Mouse (Mus musculus) left cerebral cortex, postnatal 36 days (tissue): ENCODE data around the gene A930018P22Rik. TPM values are rescaled to one million over a fixed set of nuclear protein-coding genes. Genes with fewer than 3 reads are reported as not detected.
"Not testable (repeated sequence)": the region's sequence is repeated elsewhere in the genome, so short reads cannot be mapped to it uniquely, and the experiment has no call there.

Source experiments
- DNase-seq, 2 experiments: peaks; one replicate each; pipeline ENCODE4 v3.0.0; 2021 to 2022; ENCODE audit warnings: low spot score in 2 of 2, mixed read lengths in 1 of 2
- intact Hi-C: fragments of 180-260 bp; cut with DNase I; formaldehyde crosslinking; loops from one replicate; pipeline ENCODE4 v1.15.1; 2025
- total RNA-seq, 2 experiments: library from RNA; stranded (reverse); gene quantifications; 2 replicates each; pipeline ENCODE4 v1.2.3; 2021

Gene A930018P22Rik
- total RNA-seq, 2 experiments from 2014 or later, result not detected

DNA sequence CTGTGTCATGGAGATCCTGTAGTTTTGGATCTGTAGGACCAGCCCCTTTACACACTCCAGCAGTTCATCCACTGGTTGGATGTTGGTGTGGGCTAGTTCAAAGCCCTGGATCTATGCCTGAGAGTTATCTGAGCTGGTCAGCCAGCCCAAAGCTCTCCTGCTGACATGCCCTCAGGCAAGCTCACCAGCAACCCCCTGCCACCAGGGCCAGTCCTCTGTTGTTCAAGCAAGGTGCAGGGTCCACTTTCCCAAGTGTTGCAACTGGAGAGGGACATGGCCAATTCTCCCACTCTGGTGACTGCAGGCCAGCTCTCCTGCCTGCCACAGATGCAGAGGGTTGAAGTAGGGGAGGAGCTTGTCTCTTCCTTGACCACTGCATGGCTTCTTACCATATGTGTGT lies 9.0 kb upstream of the A930018P22Rik start:
- intact Hi-C loops, DNase-seq: not testable (repeated sequence)

DNA sequence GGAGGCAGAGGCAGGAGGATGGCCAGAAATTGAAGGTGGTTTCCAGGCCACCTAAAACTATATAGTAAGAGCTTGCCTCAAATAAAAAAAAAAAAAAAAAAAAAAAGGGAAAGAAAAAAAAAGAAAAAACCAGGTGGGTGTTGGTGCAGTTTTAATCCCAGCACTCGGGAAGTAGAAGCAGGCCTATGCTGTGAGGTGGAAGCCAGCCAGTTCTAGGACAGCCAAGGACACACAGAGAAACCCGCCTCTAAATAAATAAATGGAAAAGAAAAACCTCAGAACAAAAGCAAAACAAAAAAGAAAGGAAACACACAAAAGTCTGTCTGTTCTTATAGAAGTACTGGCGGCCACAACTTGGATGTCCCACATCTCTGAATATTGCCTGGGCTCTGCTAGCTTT lies 7.7 kb upstream of the A930018P22Rik start:
- DNase-seq, result no peak
- intact Hi-C loops, result no loop called here

DNA sequence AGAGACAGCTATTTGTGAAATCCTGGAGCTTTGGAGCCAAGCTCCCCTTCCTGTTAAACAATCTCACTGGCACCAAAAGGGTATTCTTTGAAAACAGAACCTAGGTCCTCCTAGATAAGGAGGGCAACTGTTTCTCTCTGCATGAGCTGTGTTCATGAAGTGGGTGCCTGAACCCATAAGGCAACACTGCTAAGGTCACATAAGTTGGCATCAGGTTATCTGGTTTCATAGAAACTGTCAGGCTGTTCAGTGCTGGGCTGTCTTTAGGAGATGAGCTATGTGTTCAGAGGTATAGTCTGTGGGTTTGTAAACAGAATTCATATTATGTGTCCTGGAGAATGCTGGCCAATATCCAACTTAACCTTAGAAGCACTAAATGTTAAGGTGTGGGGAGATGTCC lies 5.4 kb upstream of the A930018P22Rik start:
- DNase-seq, intact Hi-C loops: not testable (repeated sequence)

DNA sequence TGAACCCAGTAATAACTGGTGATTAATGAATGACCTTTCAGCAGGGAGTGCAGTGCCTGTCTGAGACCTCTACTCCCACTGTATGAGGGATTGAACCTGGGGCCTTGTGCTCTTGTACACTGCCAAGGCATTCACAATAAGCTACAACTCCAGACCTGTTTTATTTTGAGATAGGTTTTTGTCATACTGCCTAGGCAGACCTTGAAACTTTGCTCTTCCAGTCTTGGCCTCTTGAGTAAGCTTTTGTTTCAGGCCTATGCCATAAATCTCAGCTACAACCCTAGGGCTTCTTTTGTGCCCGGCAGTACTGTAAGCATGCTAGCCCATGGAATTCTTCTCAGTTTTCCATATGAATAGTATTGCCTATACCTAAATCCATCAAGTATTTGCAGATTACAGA lies 3.5 kb upstream of the A930018P22Rik start:
- DNase-seq, result no peak
- intact Hi-C loops, result no loop called here

DNA sequence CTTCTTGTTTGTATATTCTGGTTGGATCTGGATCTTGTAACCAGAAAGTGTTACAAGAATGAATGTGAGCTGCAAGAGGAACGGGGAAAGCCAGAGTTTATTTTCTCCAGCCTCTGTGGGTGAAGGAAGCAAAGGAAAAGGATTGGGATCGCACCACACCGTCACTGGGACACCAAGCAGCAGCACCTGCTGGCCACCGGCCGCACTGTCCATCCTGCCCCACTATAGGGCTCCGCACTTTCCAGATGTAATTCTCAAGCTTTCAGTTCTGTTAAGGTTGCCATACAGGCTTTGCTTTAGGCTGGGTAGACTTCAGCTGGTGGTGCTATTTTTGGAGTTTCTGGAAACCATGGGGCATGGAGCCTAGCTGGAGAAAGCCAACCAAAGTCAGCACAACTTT lies 2.3 kb upstream of the A930018P22Rik start:
- intact Hi-C loops, result loop anchor here (10.0 kb wide), 1 partner anchor 326 kb away; the partner anchor contains the start of gene Caprin1
- no peak for DNase-seq

DNA sequence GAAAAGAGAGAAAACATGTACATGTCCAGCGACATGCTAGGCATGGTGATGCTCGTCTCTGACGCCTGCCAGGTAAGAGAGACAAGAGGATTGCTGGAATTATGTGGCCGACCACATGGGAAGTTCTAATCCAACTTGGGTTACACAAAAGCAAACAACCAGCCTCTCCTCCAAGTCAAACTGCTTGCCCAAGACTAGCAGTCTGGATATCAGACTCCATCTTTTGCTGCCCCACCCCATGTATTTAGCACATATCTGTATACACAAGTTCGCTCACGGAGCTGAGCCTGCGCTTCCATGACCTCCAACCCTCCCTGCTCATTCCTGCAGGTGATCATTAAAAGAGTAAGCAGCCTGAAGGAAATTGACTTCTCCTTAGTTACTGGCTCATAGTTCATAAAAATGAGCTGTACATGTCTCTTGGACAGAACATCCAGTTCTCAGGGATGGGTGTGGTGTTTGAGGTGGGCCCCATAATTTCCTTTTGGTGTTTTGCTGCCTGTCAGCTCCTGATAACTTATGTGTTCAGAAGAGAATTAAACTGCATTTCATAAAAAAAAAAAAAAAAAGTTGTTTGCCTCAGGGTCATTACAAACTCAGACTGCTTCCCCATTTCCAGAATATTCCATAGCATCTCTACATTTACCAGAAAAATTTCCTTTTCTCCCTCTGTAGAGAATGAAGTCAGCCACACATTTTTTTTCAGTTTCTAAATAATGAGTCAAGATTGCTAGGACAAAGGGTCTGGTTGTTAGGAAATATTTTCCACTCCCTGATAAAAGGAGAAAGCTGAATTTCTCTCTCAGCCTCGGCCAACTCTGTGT lies 676 bp upstream of the A930018P22Rik start:
- DNase-seq, result no peak
- intact Hi-C loops, result loop anchor here (10.0 kb wide), 1 partner anchor 327 kb away; the partner anchor contains the start of gene Caprin1

DNA sequence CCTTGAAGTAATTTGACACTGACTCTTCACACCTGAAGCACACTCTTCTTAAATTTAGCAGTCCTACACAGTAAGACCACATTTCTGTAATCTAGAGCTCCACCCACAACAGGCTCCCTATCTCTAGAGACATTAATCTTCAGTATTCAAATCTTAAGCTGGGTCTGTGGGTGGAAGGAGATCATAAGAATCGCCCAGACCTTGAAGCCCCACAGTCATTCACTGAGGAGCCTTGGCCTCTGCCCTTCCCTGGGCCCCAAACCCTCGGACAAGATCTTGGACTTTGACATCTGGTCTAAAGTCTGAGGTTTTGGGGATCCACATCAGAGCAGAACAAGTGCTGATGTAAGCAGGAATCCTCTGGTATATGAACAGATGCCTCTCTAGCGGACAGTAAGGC lies 971 bp downstream of the A930018P22Rik start:
- DNase-seq, result no peak
- intact Hi-C loops, result loop anchor here (10.0 kb wide), 1 partner anchor 329 kb away; the partner anchor contains the start of gene Caprin1

DNA sequence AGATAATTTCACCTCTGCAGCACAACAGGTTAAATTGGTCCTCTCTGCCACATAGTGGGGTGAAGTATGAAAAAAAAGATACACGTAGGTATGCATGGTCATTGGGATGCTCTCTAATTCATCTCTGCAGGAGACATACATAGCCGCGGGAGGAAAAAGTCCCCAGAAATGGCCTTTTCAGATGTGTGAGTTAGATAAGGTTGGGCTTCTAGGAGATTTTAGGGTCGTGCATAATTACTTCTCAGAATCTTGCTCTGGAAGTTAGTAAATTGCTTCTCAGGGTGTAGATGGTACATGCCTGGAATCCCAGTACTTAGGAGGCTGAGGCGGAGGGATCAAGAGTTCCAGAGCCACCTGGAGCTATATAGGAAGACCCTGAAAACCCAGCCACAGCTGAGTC lies 1.5 kb downstream of the A930018P22Rik start:
- intact Hi-C loops, result loop anchor here (10.0 kb wide), 1 partner anchor 329 kb away; the partner anchor contains the start of gene Caprin1
- DNase-seq, result no peak

DNA sequence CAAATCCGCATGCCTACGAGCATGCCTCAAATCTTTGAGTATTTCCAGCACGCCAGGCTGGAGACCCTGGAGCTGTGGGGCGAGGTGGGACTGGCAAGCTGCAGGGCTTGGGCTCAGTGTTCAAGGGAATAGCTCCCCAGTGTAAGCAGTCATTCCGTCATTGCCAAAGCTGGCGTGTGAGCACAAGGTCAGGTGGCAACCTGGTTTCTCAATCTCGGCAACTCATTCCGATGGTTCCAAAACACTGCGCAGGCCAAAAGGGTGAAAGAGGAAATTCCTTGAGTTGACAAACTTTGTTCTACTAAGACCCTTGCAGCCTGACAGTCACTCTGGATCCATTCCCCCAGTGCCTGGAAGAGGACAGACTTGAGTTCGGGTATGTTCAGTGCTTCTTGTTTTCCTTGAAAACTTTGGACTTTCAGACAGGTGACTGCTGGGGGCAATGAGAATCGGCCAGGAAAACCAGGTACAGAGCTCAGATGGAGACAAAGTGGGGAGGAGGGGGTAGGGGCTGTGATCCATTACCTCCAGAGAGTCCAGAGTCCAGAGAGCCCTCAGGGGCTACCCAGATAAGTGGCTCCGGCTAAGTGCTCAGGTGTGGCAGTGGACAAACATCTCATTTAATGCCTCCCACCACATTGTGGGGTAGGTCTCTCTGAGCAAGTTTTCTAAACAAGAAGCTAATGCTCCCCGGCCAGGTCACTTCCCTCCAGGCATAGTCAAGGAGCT lies 6.4 kb downstream of the A930018P22Rik start:
- intact Hi-C loops, result loop anchor here (10.0 kb wide), 1 partner anchor 334 kb away; the partner anchor contains the start of gene Caprin1
- no peak for DNase-seq

DNA sequence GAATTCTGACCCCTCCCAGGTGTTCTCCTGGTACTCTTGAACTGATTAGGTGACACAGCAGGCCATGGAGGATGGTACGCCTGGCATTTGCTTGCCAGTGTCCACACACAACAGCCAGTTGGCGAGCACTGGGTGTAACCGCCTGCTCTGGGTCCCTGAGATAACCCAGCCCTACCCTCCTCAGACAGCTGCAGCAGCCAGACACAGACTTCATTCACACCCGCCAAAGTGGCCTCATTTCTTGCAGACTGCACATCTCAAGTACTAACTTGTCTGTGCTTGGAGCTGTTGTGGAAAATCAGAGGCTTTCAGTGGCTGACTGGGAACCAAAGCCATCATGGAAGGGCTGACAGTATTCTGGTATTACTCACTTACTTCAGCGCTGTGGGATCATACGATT lies 7.6 kb downstream of the A930018P22Rik start:
- no peak for DNase-seq
- intact Hi-C loops, result loop anchor here (5.0 to 10.0 kb wide), 2 partner anchors 205 to 452 kb away; no protein-coding TSS in a partner anchor

DNA sequence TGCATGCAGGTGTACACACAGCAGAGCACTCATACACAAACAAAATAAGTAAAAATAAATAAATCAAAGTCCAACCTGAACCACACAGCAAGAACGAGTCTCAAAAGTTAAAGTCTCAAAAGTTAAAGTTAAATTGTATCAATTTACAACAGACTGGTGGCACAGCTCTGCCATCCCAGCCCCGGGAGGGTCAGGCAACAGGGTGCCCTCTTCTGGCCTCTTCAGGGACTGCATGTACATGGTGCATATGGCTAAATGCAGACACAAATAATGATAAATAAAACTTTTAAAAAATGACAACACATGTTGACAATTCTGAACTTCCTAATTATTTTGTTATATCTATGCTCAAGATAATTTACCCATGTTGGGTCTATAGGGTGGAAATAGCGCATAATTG lies 8.4 kb downstream of the A930018P22Rik start:
- DNase-seq, result no peak
- intact Hi-C loops, result loop anchor here (5.0 to 10.0 kb wide), 2 partner anchors 204 to 451 kb away; no protein-coding TSS in a partner anchor

DNA sequence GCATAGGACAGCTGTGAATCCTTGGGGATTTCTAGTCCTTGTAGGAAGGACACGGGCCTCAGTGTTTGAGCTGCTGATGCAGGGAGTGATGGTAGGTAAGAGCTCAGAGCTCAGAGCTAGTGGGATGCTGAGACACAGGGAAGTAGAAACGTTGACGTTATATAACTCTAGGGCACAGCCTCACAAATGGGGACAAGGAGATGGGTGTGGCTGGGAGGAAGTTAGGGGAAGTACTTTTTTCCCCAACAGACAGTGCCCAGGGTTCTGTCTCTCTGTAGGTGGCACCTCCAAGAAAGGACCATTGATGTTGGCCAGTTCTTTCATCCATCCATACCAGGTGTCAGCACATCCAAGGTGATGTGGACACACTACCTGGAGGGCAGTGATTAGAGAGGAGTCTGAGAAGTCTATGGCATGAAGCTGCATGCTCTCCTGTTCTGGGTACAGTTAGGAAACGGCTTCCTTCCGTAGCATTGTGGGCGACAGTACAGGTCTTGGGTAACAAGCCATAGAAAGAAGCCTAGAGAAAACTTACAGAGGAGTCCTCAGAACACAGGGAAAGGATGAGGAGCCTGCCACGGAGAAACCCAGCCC lies 9.8 kb downstream of the A930018P22Rik start:
- intact Hi-C loops, result loop anchor here (5.0 to 10.0 kb wide), 2 partner anchors 202 to 450 kb away; no protein-coding TSS in a partner anchor

DNA sequence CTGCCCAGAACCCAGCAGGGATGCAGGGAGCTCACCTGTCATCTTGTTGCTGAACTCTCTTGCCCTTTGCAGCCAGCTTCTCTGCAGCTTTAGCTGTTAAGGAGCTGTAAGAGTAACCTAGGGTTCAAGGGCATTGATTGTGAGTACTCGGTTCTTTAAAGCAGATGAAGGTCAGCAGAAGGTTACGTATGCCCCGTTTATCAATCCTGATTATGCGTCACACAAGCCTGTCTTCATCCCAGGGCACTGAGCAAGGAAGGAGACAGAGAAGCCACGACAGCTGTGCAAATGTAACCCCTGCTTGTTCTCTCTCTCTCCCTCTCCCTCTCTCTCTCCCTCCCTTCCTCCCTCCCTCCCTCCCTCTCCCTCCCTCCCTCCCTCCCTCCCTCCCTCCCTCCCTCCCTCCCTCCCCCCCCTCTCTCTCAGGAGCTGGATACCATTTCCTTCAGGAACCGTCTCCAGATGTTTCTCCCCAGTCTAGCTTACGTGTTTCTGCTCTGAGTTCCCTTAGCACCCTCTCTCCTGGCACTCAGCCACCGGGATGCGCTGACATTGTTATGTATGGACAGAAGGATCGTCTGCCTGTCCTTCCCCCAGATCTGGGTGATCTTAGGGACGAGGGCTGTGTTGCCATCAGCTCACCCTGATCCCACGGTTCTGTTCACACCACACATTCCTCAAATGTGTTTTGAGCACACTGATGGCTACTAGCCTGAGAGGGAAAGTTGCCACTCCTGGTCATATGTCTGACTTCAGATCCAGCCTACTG lies 10.7 kb downstream of the A930018P22Rik start:
- no peak for DNase-seq
- intact Hi-C loops, result loop anchor here (5.0 to 10.0 kb wide), 2 partner anchors 202 to 449 kb away; no protein-coding TSS in a partner anchor

More for the DNA sequence above, 9.8 kb downstream of the A930018P22Rik start:
- no peak for DNase-seq

DNA sequence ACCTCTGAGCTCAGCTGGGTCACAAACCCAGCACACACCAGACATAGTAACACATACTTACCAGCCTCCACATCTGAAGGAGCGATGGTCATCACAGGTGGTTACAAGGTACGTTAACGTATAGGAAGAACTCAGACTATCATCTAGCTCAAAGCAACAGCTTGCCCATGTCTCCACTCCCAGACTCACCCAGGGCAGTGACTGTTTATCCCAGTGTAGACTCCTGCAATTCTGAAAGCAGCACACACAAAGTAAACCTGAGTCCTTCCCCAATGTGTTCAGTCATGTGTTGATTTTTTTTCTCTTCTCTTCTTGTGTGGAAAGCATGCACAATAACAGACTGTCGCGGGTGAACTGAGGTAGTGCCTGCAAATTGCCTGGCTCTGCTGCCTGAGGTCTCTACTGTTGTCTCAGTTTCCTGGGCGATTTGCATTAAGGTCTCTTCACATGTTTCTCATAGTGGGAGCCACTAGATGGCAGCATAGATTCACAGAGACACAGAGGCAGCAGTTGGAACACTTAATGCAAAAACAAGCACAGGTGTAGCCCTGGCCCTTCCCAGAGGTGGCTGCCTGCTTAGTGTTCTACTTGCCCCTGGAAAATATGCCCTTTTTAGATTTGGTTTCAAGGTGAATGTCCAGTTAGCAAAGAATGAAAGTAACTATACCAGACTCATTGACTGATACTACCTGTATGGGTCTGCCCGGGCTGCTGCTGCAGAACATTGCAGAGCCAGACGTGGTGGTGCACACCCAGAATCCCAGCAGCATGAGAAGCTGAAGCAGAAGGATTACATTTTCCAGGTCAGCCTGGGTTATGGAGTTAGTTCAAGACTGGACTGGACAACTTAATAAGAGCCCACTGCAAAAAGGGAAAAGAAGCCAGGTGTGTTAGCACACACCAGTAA lies 11.8 kb downstream of the A930018P22Rik start:
- peak; percentile 52 to 65 for DNase-seq
- intact Hi-C loops, result loop anchor here (2.0 to 10.0 kb wide), 3 partner anchors 200 to 448 kb away; no protein-coding TSS in a partner anchor

DNA sequence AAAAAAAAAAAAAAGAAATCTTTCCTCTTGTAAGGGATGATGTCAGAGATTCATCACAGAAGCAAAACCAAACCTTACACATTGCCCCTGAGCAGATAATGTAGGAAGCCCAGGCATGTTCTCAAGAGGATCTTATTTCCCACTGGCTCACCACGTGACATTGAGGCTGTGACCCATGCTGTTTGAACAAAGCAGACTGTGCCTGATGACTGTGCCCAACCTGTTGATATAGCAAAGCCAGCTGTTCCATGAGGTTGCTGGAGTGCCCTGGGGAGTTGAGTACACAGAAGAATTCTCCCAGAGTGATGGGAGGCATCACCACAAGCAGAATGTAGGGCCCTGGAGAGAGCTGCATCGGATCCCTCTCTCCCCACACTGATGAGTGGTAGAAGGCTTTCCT lies 13.4 kb downstream of the A930018P22Rik start:
- intact Hi-C loops, result loop anchor here (2.0 to 10.0 kb wide), 2 partner anchors 199 to 287 kb away; no protein-coding TSS in a partner anchor
- DNase-seq, result no peak

DNA sequence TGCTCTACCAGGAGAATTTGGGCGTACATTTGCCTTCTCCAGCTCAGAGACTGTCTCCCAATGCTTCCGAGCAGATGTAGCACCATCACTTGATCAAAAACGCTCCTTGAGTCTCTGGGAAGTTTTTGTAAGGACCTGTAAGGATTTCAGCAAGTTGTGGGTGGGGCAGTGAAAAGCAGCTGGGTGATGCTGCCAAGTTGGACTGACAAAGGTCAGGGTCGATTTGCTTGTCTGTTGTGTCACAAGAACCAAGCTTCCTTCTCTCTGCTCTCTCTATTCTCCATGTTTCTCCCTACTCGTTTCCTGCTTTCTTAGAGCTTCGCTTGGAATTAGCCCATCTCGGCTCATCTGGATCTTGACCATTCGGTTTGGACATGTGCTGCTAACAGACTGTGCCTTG lies 19.6 kb downstream of the A930018P22Rik start:
- intact Hi-C loops, result no loop called here

DNA sequence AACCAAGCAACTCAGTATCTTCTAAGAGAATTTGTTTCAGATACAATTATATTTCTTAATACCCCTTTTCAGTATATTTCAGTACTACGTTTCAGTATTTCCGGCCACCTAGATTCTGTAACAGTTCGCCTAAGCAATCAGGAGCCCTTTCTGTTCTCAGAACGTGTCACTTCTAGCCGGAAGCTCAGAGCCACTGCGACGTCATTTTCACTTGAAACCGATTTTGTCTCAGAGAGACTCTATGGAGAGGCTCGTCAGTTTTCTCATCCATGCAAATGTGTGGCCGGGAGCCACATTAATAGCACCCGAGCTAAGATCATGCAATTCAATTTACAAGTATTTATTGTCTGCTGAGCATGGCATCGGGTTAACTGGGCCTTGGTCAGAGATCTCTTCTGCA lies 21.4 kb downstream of the A930018P22Rik start:
- intact Hi-C loops, result no loop called here
- DNase-seq, result no peak

More for the DNA sequence above, 19.6 kb downstream of the A930018P22Rik start:
- DNase-seq, result no peak

DNA sequence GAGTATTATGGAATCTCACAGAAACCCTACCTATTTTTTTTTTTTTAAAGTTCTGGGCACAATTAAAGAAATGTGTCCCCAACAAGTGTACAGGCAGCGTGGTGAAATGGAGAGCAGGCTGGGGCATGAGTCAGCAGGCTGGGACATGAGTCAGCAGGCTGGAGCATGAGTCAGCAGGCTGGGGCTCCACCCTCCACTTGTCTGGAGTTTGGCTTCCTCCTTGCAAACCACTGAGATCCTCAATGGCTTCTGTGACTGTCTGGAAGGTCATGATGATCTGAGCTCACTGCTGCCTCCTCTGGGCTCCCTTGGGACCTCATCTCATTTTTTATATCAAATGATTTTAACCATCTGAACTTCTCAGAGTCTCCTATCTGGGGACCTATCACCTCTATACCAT lies 23.4 kb downstream of the A930018P22Rik start:
- intact Hi-C loops, result no loop called here
- DNase-seq, result peak; percentile 30
